Mouse (Mus musculus): ENCODE results near the gene Bfsp2.

Bfsp2 gene

GRCm38 (mm10) chr9:103480044-103480576, at the start of gene Bfsp2:
Gene Bfsp2 (minus strand): TSS chr9:103480420.
- DNase-seq, result no peak

- peak; percentile 74 for DNase-seq
Measured at GRCm38 (mm10) chr9:103525041-103525537, 44.9 kb upstream of the Bfsp2 start.

GRCm38 (mm10) chr9:103524600-103524999, 44.4 kb upstream of the Bfsp2 start:
- no peak for DNase-seq

- no peak for DNase-seq
Measured at GRCm38 (mm10) chr9:103523742-103524403, 43.7 kb upstream of the Bfsp2 start.

GRCm38 (mm10) chr9:103523008-103523407, 42.8 kb upstream of the Bfsp2 start:
- no peak for DNase-seq

- no peak for DNase-seq
Measured at GRCm38 (mm10) chr9:103513884-103514283, 33.7 kb upstream of the Bfsp2 start.

- DNase-seq, result no peak
Measured at GRCm38 (mm10) chr9:103512257-103512656, 32.0 kb upstream of the Bfsp2 start.

GRCm38 (mm10) chr9:103506968-103507584, 26.9 kb upstream of the Bfsp2 start:
- DNase-seq, result no peak

GRCm38 (mm10) chr9:103505067-103505466, 24.8 kb upstream of the Bfsp2 start:
- no peak for DNase-seq

GRCm38 (mm10) chr9:103504646-103505045, 24.4 kb upstream of the Bfsp2 start:
- no peak for DNase-seq

- no peak for DNase-seq
Measured at GRCm38 (mm10) chr9:103503586-103504298, 23.5 kb upstream of the Bfsp2 start.

- DNase-seq, result no peak
Measured at GRCm38 (mm10) chr9:103502655-103503054, 22.4 kb upstream of the Bfsp2 start.

- DNase-seq, result no peak
Measured at GRCm38 (mm10) chr9:103501861-103502364, 21.7 kb upstream of the Bfsp2 start.

GRCm38 (mm10) chr9:103499366-103499765, 19.1 kb upstream of the Bfsp2 start:
- no peak for DNase-seq

- no peak for DNase-seq
Measured at GRCm38 (mm10) chr9:103498699-103499098, 18.5 kb upstream of the Bfsp2 start.

- DNase-seq, result no peak
Measured at GRCm38 (mm10) chr9:103495391-103495790, 15.2 kb upstream of the Bfsp2 start.

GRCm38 (mm10) chr9:103494346-103495020, 14.3 kb upstream of the Bfsp2 start:
- peak; percentile 97 for DNase-seq

GRCm38 (mm10) chr9:103491985-103492384, 11.8 kb upstream of the Bfsp2 start:
- DNase-seq, result no peak

- peak; percentile 94 for DNase-seq
Measured at GRCm38 (mm10) chr9:103490439-103490838, 10.2 kb upstream of the Bfsp2 start.

GRCm38 (mm10) chr9:103489883-103490282, 9.7 kb upstream of the Bfsp2 start:
- no peak for DNase-seq

- DNase-seq, result no peak
Measured at GRCm38 (mm10) chr9:103489096-103489495, 8.9 kb upstream of the Bfsp2 start.

GRCm38 (mm10) chr9:103486262-103486661, 6.0 kb upstream of the Bfsp2 start:
- no peak for DNase-seq

GRCm38 (mm10) chr9:103485606-103486005, 5.4 kb upstream of the Bfsp2 start:
- no peak for DNase-seq
